Mouse (Mus musculus) thymus, adult 18-20 months (tissue): ENCODE data around the gene Gse1.

Source experiments
- DNase-seq, 2 experiments: peaks; one replicate each; pipeline ENCODE4 v3.0.0; 2022; ENCODE audit warnings: mixed read lengths in 2 of 2

Gse1 gene

GRCm38 (mm10) chr8:120486477-120487376 is 258.5 kb downstream of the Gse1 start:
- no peak for DNase-seq

GRCm38 (mm10) chr8:120487377-120487728 is 259.1 kb downstream of the Gse1 start:
- DNase-seq: peak in 1 of 2 experiments; percentile 52

DNA sequence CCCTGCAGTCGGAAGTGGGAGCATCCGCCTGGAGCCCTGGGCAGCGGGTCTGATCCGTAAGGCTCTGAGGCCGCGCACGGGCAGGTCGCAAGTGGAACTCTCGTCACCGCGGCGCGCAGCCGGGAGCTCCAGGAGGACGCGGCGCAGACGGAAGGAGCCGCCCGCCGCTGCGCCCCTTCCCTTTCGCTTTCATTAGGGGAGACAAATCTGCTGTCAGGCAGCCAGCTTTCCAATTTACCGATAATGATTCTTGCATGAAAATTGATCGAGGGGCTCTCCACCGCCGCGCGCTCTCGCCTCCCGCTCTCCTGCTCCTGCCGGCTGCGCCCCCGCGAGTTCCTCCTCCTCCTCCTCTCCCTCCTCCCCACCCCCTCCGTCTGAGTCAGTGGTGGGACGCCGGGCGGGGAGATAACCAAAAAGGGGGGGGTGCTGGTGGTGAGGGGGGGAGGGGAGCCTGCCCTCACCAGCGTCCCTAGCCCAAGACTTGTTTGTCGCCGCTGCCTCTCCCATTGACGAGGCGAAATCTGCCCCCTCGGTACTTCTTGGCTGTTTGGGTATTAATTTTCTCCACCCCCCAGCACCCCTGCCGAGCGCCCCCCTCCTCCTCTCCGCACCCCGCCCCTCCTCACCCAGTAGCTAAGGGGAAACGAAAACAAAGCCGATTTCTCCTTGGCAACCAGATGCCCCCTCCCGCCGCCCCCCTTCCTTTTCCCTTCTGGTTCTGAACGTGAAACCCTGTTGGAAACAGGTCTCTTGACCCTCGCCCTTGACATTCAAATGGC is 259.7 kb downstream of the Gse1 start:
- peak; percentile 68 to 73 for DNase-seq

GRCm38 (mm10) chr8:120488636-120489131 is 260.4 kb downstream of the Gse1 start:
- peak in 1 of 2 experiments; percentile 39 for DNase-seq

DNA sequence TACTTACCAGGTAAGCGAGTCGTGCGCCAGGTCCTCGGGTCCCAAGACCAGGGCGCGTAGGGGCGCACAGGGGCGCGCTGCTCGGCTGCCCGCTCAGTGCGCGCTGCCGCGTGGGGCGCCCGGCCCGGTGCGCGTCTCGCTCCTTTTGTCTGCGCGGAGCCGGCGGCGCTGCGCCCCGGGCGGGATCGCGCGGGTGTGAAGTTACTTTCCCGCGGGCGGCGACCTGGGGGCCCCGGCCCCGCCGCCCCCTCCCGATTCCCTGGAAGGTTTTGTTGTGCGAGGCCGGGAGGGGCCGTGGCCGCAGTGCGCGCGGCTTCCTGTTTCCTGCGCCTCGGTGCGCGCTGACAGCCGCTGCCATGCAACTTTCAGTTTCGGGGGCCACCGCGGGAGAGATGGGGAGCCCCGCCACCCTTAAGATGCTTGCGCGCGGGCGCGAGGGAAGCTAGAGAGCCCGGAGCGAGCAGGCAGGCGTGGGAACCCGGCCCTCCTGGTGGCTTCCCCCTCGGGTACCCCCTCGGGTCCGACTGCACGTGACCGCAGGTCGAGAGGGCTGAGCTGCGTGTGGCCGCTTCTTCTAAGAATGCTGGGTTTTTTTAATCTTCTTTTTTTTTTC is 261.0 kb downstream of the Gse1 start:
- DNase-seq: peak; percentile 79 to 88

DNA sequence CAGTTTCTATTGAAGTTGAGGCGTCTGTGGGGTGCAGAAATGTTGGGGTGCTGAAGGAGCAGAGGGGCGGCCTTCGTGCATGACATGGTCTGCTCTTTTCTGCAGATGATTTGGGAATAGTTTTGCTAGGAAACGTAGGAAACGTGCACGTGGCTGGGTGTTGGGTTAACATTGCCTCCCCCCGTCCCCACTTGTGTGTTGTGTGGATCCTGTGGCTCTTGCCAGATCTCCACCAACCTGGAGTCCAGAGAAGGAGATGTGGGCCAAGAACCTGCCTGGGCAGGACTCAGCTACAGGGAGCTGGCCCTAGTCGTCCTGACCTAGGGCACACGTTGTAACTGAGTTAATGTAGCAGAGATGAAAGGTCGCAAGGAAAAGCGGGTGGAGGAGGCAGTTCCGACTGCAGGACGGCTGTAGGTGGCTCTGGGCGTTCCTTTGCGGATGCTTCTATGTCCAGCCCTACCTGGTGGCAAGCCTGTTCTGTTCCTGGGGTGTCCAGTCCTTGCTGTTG is 261.6 kb downstream of the Gse1 start:
- no peak for DNase-seq

GRCm38 (mm10) chr8:120490354-120491141 is 262.3 kb downstream of the Gse1 start:
- no peak for DNase-seq

- DNase-seq: no peak
These were observed 263.0 kb downstream of the Gse1 start for GRCm38 (mm10) chr8:120491166-120491793.

GRCm38 (mm10) chr8:120492193-120492880 is 264.1 kb downstream of the Gse1 start:
- DNase-seq: no peak

DNA sequence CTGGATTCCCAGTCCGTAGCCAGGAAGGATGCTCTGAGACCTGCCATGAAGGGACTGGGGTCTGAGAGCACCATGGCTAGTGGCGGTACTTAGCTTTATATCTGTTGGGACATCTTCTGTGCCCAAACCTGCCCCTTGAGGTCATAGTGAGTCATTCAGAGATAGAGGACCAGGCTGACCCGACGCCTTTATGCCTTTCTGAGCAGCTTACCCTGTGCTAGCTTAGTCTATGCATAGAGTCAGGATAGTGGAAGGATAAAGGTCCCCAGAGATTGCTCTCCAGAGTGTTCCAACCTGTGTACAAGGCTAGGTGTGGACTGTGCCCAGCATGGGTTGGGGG is 264.6 kb downstream of the Gse1 start:
- DNase-seq: no peak

DNA sequence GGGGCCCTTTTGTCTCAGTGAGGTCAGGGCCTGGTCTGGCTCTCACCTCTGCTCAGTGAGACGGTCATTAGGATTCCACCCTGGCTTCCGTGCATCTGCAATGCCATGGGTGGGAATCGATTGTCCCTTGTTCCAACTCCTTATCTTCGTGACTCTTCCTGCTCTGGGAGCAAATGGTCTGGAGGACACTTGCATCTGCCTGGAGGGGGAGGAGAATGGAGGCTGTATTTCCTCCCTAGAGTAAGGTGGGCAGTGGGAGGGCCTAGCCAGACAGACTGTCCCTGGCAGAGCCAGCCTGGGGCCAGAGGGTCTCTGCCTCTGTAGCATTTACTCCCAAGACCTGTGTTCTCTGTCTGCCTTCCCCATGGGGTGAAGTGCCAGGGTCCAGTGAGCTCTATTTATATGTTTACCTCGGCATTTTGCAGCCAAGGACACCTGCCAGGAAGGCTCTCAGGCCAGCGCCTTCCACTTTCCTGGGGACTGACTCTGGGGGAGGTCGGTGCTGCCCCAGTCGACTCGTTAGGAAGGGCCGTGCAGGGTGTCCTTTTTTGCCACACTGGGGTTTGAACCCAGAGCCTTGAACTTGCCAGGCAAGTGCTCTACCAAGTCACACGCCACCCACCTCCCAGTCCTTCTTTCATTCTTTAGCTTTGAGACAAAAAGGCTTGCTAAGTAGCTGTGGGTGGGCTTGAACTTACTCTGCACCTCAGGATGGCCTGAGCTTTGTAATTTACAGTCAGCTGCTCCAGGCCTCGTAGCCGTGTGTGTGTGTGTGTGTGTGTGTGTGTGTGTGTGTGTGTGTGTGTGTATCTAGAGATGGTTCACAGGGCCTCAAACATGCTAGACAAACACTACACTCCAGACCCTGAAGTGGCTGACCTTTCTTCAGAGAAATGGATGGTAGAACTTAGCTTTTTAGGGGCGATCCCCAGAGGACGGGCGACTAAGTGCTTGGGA is 265.5 kb downstream of the Gse1 start:
- DNase-seq: no peak

GRCm38 (mm10) chr8:120494903-120495302 is 266.6 kb downstream of the Gse1 start:
- DNase-seq: no peak

DNA sequence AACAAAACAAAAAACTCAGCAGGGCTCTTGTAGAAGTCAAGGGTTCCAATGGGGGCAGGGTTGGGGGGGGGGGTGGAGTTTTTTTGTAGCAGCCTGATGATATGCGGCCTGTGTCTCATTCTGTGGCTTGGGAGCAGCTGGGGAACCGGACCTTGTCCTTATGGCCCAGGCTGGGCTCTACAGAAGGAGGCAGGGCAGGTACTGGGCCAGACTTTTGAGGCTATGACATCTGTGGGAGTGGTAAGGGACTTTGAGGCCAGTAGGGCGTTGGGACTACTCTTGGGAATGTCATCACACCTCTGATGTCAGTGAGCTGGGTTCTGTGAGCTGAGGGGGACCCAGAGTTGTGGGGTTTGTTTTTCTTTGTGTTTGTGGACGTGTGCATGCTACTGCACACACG is 267.2 kb downstream of the Gse1 start:
- DNase-seq: no peak

DNA sequence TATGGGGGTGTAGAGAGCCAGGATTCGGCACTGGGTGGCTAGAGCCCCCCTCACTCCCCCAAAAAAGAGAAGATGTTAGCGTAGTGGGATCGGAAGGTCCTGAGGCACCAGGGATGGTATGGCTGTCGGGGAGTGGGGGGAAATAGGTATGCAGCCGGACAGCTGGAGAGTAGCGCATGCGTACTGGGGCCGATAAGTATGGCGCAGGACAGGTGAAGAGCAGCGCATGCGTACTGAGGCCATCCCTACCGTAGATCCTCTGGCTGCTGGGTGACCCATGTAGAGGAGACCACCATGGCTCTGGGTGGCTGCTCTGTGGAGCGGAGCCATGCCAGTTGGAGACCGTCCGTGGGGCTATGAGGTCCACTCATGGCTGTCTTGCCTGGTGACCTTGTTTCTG is 268.2 kb downstream of the Gse1 start:
- no peak for DNase-seq

- DNase-seq: peak; percentile 83 to 88
These were observed 269.3 kb downstream of the Gse1 start for GRCm38 (mm10) chr8:120497503-120497946.

- no peak for DNase-seq
These were observed 270.1 kb downstream of the Gse1 start for GRCm38 (mm10) chr8:120498349-120498831.

DNA sequence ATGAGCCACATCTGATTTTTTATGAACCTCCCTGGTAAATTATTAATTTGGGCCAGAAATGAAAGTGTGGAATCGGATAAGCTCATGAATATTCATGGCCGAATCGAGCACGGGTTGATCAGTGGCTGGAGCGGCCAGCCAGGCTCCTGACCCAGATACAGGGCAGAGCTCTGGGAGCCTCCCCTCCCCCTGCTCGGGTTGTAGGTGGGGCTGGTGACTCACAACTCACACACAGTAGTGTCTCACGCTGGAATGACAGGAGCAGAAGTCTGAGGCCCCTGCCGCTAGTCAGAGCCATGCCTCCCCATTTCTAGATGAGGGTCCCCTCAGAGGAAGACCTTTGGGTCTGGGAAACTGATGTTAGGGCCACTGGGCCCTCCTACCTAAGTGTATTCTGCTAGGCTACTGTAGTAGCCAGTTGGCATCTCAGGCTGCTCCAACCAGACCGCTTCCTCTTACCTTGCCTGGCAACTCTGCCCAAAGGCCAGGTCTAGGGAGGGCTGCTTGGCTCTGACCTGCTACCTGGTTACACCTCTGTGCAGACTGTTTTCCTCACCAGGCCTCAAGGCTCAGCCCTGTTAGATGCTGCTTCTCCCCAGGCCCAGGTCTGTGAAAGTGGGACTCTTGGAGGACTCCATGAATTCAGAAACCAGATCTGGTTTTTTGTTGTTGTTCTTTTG is 270.8 kb downstream of the Gse1 start:
- no peak for DNase-seq

DNA sequence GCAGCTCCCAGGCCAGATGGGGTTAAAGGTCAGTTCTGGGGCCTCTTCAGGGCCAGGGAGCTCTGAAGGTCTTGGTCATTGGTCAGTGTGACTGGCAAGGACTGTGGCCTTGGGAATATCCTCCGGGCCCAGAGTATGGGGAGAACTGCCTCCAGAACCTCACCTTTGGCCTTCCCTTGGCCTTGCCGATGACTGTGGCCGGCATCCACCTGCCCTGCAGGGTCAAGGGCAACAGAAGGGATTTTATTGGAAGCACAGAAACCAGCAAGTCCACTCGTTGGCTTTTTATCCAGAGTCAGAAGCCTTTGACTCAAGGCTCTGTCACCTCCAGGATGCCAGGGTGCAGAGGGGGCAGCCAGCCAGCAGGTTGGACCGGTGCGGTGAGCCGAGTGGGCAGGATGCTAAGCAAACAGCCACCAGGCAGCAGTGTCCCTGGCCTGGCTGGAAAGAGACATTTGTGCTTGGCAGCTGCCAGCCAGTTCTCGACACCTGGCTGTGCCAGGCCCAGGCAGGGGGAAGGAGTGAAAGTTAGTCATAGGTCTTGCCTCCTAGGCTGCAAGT is 272.5 kb downstream of the Gse1 start:
- no peak for DNase-seq

GRCm38 (mm10) chr8:120501426-120501825 is 273.2 kb downstream of the Gse1 start:
- no peak for DNase-seq
